Mouse (Mus musculus): ENCODE measurements around the gene Acaa1a.

- no peak for TF ChIP-seq POLR2A (IDR thresholded peaks at IDR 0.05; ENCODE audit: insufficient read depth, low read depth, low read length)
- no peak for TF ChIP-seq CTCF (IDR thresholded peaks at IDR 0.05)
- TF ChIP-seq EP300 (IDR thresholded peaks at IDR 0.05; ENCODE audit: insufficient read depth, low read depth, low read length), result no peak
These were observed 25.8 kb downstream of the Acaa1a start, which contains the start of gene Slc22a14 for GRCm38 (mm10) chr9:119365284-119365683.
